Mouse (Mus musculus): ENCODE measurements around the gene Atm.

- TF ChIP-seq ZC3H11A (IDR thresholded peaks at IDR 0.05; ENCODE audit: borderline replicate concordance, low read depth, low read length) (no peak), MAFK (IDR thresholded peaks at IDR 0.05; ENCODE audit: insufficient read depth, low read depth, low read length) (no peak), HCFC1 (IDR thresholded peaks at IDR 0.05; ENCODE audit: borderline replicate concordance, insufficient read depth, low read length) (no peak), ZNF384 (IDR thresholded peaks at IDR 0.05; ENCODE audit: low read depth, low read length) (no peak), CHD2 (IDR thresholded peaks at IDR 0.05; ENCODE audit: low read depth, low read length) (no peak)
Measured at GRCm38 (mm10) chr9:53581870-53582269, 45.3 kb upstream of the Atm start.

All from ES-E14 (cell line).